Mouse (Mus musculus): ENCODE data around the gene Nkx2-5.

The Nkx2-5 gene

GRCm38 (mm10) chr17:26789460-26790268 is 55.1 kb downstream of the Nkx2-5 start:
- peak; percentile 93 for DNase-seq (ENCODE audit: low read depth, low spot score)

DNA sequence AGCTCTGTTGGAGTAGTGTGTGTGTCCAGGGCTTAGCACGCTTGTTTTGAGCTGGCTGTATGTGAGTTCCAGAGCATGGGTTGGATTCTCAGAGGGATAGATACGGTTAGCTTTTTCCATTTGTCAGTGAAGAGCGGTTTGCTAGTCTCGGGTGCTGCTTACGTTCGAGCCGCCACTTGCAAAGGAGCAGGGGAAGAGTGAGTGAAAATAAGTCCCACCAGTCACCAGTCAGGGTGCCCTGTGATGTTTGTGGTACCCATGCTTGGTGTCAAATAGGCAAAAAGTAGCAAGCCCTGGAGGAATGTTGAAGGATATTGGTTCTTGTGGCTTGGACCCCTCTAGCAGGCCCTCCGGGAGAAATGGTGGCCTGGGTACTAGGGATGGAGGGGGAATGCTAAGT is 55.8 kb downstream of the Nkx2-5 start:
- DNase-seq (ENCODE audit: low read depth, low spot score): no peak

All from A20 (cell line).